Mouse (Mus musculus): ENCODE data around the gene Rai1. TPM values are rescaled to one million over a fixed set of nuclear protein-coding genes. Genes with fewer than 3 reads are reported as not detected.

The Rai1 gene
- total and polyA plus RNA-seq, 2 experiments from 2014 or later: 21.2 to 60.7 TPM

DNA sequence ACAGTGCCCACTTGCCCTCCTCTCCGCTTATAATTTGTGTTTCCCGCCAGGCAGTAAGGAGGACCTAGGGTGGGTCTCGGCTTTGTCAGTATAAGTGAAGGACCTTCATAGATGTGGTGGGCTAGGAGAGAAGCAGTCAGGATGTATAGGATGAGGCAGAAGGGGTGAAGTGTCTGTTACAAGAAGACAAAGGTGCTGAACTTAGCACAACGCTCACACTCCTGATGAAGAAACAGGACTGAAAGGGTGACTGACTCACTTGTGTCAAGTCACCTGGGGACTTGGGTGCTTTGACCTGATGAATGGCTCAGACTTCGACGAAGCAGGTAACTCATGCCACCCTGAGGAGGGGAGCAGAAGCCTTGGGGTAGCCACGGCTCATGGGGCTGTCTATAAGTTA, 1.2 kb upstream of the Rai1 start:
- no peak for TF ChIP-seq CTCF (IDR thresholded peaks at IDR 0.05; ENCODE audit: low read depth)
- Histone ChIP-seq H3K4me3 (ENCODE audit: low read depth, low read length) (no peak overlapping the region), H3K36me3 (ENCODE audit: insufficient read depth) (no peaks in the 10 kb centered on the region), H3K9ac (no peak overlapping the region), H3K27me3 (ENCODE audit: insufficient read depth, low read length) (no peaks in the 10 kb centered on the region), H3K27ac (ENCODE audit: low read depth, low read length) (no peak overlapping the region), H3K4me2 (ENCODE audit: low read depth) (no peak overlapping the region), H3K9me3 (ENCODE audit: low read length) (no peaks in the 10 kb centered on the region), H3K4me1 (ENCODE audit: insufficient read depth) (peaks cover 9% of the 10 kb centered on the region)
- no peak for ATAC-seq
- 91% methylated on average over 7 of the region's 7 CpGs for WGBS
- DNase-seq: no peak

DNA sequence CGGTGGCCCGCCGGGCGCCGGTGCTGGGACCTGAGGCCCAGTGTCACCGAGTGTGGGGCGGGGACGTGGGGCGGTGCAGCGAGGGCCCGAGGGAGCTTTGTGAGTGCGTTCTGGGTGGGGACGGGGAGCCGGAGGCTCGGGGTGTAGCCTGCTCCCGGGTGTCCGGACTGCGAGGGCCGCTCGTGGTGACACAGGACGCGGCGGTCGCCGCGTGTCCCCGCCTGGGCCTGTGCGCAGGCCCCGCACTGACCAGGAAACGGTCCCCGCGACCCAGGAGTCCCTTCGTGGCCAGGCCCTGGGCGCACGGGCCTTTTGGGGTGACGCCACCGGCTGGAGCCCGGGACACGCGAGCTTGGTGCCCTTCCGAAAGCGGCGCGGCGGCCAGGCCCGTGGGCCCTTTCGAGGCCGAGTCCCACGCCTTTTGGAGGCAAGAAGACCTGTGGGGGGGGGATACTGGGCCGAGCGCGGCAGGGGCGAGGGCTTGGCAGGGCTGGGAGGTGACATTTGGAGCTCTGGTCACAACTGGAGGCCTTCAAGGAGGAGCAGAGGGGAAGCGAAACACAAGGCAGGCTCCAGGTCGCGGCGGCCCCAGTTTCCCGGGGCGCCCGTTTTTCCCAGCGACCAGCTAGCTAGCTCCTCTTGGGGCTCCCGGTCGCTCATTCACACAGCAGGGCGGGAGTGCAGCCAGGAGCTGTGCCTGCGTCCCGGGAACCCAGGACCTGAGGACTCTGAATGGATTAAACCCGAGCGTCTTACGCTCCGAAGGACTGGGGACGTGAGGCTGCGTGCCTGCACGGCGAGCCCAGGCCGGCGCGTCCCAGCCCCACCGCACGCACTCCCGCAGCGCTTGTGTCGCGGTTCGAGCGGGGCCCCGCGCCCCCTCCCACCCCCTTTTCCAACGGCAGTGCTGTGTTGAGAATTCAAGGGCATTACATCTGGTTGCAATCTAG, 1.1 kb downstream of the Rai1 start:
- TF ChIP-seq CTCF (IDR thresholded peaks at IDR 0.05; ENCODE audit: low read depth): no peak
- Histone ChIP-seq H3K36me3 (ENCODE audit: insufficient read depth) (no peaks in the 10 kb centered on the region), H3K4me2 (ENCODE audit: low read depth) (peak overlapping the region; percentile 81), H3K9me3 (ENCODE audit: low read length) (no peaks in the 10 kb centered on the region), H3K27ac (ENCODE audit: low read depth, low read length) (peak overlapping the region; percentile 98), H3K27me3 (ENCODE audit: insufficient read depth, low read length) (no peaks in the 10 kb centered on the region), H3K9ac (peak overlapping the region; percentile 97), H3K4me1 (ENCODE audit: insufficient read depth) (peaks cover 12% of the 10 kb centered on the region), H3K4me3 (ENCODE audit: low read depth, low read length) (peak overlapping the region; percentile 97)
- DNase-seq (peak; percentile 77), ATAC-seq (peak; percentile 77)
- under 1% methylated on average over 84 of the region's 88 CpGs for whole genome bisulfite sequencing

DNA sequence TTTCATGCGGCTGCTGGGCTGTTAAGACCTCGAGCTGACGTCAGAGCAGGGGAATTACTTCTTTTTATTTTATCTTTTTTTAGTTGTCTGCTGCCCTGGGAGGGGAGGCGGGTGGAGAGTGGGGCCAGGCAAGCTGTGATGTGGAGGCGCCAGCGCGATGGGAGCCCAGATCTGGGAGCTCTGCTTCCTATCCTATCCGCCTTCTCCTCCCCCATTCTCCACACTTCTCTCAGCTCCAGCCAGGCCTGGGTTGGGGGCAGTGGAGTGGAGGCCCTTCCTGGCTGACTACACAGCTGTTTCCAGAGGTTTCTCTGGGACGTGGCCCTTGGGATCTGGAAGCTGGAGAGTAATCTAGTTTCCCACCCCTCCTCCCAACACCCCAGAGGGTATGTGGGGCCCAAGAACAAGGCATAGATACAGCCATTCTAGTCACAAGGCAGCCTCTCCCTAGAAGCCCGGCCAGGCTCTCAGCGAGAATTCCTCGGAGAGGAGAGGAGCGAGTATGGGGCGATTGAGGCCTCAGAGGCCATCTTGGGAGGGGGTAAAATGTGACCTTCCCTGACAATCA, 1.8 kb downstream of the Rai1 start:
- H3K4me1 ChIP-seq (ENCODE audit: insufficient read depth): peaks cover 12% of the 10 kb centered on the region
- no peaks in the 10 kb centered on the region for H3K9me3 ChIP-seq (ENCODE audit: low read length)
- H3K4me3 ChIP-seq (ENCODE audit: low read depth, low read length): peak overlapping the region; percentile 97
- DNase-seq (no peak), ATAC-seq (peak; percentile 34)
- 1% methylated on average over 14 of the region's 14 CpGs for WGBS
- no peak for TF ChIP-seq CTCF (IDR thresholded peaks at IDR 0.05; ENCODE audit: low read depth)
- peak overlapping the region; percentile 97 for H3K9ac ChIP-seq
- no peaks in the 10 kb centered on the region for H3K27me3 ChIP-seq (ENCODE audit: insufficient read depth, low read length)
- H3K4me2 ChIP-seq (ENCODE audit: low read depth): peak overlapping the region; percentile 81
- H3K27ac ChIP-seq (ENCODE audit: low read depth, low read length): peak overlapping the region; percentile 98
- H3K36me3 ChIP-seq (ENCODE audit: insufficient read depth): no peaks in the 10 kb centered on the region

GRCm38 (mm10) chr11:60107449-60107848, 2.6 kb downstream of the Rai1 start:
- ATAC-seq: no peak
- H3K4me2 ChIP-seq (ENCODE audit: low read depth): 0 out of 2 replicates have a peak overlapping the region, but pooled peaks have one; percentile 81
- H3K4me3 ChIP-seq (ENCODE audit: low read depth, low read length): no peak overlapping the region
- no peaks in the 10 kb centered on the region for H3K36me3 ChIP-seq (ENCODE audit: insufficient read depth)
- H3K27me3 ChIP-seq (ENCODE audit: insufficient read depth, low read length): no peaks in the 10 kb centered on the region
- TF ChIP-seq CTCF (IDR thresholded peaks at IDR 0.05; ENCODE audit: low read depth): no peak
- no peaks in the 10 kb centered on the region for H3K9me3 ChIP-seq (ENCODE audit: low read length)
- DNase-seq: no peak
- H3K9ac ChIP-seq: no peak overlapping the region
- 56% methylated on average over 3 of the region's 3 CpGs for WGBS
- H3K4me1 ChIP-seq (ENCODE audit: insufficient read depth): peaks cover 14% of the 10 kb centered on the region
- no peak overlapping the region for H3K27ac ChIP-seq (ENCODE audit: low read depth, low read length)

DNA sequence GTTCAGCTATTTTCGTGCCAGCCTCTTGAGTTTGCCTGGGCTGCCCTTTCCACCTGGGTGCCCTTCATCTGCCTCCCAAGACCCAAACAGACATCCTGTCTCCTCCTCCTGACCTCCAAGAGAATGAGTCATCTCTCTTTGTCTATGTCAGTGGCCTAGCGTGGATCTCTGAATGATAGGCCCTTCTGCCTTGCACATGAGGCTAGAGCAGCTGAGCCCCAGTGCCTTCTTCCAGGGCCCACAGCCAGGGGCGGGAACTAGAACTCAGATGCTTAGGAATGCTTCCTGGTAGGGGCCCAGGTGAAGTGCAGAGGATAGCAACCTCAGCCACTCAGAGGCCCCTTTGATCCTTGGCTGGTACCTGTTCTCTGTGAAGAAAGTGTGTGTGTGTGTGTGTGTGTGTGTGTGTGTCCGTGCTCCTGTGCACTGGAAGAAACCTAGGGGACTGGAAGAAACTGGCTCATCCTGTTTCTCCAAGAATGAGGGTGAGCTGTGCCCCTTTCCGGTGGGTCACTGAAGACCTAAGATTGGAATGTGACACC, 3.9 kb downstream of the Rai1 start:
- ATAC-seq: no peak
- H3K36me3 ChIP-seq (ENCODE audit: insufficient read depth): no peaks in the 10 kb centered on the region
- H3K4me1 ChIP-seq (ENCODE audit: insufficient read depth): peaks cover 15% of the 10 kb centered on the region

GRCm38 (mm10) chr11:60110386-60110785, 5.6 kb downstream of the Rai1 start:
- ATAC-seq: no peak
- Histone ChIP-seq H3K4me2 (ENCODE audit: low read depth) (no peak overlapping the region), H3K9me3 (ENCODE audit: low read length) (no peaks in the 10 kb centered on the region), H3K4me1 (ENCODE audit: insufficient read depth) (peaks cover 28% of the 10 kb centered on the region), H3K27ac (ENCODE audit: low read depth, low read length) (no peak overlapping the region), H3K36me3 (ENCODE audit: insufficient read depth) (no peaks in the 10 kb centered on the region), H3K9ac (no peak overlapping the region), H3K27me3 (ENCODE audit: insufficient read depth, low read length) (no peaks in the 10 kb centered on the region), H3K4me3 (ENCODE audit: low read depth, low read length) (no peak overlapping the region)
- TF ChIP-seq CTCF (IDR thresholded peaks at IDR 0.05; ENCODE audit: low read depth): no peak
- no peak for DNase-seq
- WGBS: 67% methylated on average over 5 of the region's 5 CpGs

More for the DNA sequence above, 3.9 kb downstream of the Rai1 start:
- Histone ChIP-seq H3K27ac (ENCODE audit: low read depth, low read length) (no peak overlapping the region), H3K9me3 (ENCODE audit: low read length) (no peaks in the 10 kb centered on the region), H3K4me3 (ENCODE audit: low read depth, low read length) (no peak overlapping the region), H3K27me3 (ENCODE audit: insufficient read depth, low read length) (no peaks in the 10 kb centered on the region), H3K9ac (no peak overlapping the region), H3K4me2 (ENCODE audit: low read depth) (no peak overlapping the region)
- WGBS: 62% methylated on average over 5 of the region's 5 CpGs
- no peak for DNase-seq
- no peak for TF ChIP-seq CTCF (IDR thresholded peaks at IDR 0.05; ENCODE audit: low read depth)

DNA sequence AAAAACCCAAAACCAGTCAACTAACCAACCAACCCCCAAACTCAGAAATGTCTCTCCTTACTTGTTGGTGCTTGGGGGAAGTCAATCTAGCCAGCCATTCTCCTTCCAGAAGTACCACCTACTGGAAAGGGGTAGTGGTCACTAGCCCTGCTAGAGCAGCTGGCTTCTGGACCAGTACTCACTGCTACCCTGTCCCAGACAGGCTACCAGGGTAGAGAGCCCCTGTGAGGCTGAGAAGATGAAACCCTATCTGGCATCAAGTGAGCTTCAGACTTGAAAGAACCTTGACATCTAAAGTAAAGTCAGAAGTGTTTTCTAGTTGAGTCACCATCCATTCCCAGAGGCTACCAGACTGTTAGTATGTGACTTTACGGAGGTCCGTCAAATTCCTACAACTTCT, 6.8 kb downstream of the Rai1 start:
- Histone ChIP-seq H3K4me2 (ENCODE audit: low read depth) (no peak overlapping the region), H3K27ac (ENCODE audit: low read depth, low read length) (no peak overlapping the region), H3K4me1 (ENCODE audit: insufficient read depth) (peaks cover 28% of the 10 kb centered on the region), H3K9ac (no peak overlapping the region), H3K27me3 (ENCODE audit: insufficient read depth, low read length) (no peaks in the 10 kb centered on the region), H3K9me3 (ENCODE audit: low read length) (no peaks in the 10 kb centered on the region), H3K36me3 (ENCODE audit: insufficient read depth) (no peaks in the 10 kb centered on the region), H3K4me3 (ENCODE audit: low read depth, low read length) (no peak overlapping the region)
- 96% methylated on average over 2 of the region's 2 CpGs for WGBS
- DNase-seq: no peak
- TF ChIP-seq CTCF (IDR thresholded peaks at IDR 0.05; ENCODE audit: low read depth): no peak
- ATAC-seq: no peak
